Mouse (Mus musculus): ENCODE data around the gene Cadm1. TPM values are rescaled to one million over a fixed set of nuclear protein-coding genes. Genes with fewer than 3 reads are reported as not detected.

Cadm1 gene
- polyA plus RNA-seq, 1 experiment: 70.3 TPM

DNA sequence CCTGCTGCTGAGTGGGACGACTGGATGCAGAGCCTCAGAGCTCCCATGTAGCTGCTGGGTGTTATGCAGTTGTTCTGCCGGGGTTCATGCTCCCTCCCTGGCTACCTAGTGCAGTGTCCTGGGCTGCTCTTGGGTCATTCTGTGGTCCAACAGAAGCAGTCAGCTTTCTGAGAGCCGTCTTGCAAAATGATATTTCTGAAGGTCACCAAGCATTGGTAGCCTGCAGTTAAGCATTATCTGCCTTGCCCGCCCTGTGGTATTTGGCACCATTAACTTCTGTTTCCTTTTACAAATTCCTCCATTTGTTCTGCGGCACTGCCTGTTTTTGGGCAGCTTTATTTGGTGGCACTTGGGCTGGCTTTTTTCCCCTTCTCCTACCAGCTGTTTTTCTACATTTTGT lies 42.2 kb downstream of the Cadm1 start:
- H3K4me3 ChIP-seq (ENCODE audit: low read depth, low read length): peak overlapping the region; percentile 81
- no peaks in the 10 kb centered on the region for H3K36me3 ChIP-seq (ENCODE audit: control insufficient read depth, insufficient read depth, low read length, poor library complexity, severe bottlenecking)
- H3K27me3 ChIP-seq (ENCODE audit: control insufficient read depth, insufficient read depth, low read length, poor library complexity, severe bottlenecking): no peaks in the 10 kb centered on the region
- H3K27ac ChIP-seq (ENCODE audit: insufficient read depth, low read length): no peak overlapping the region
- no peak overlapping the region for H3K9ac ChIP-seq (ENCODE audit: low read depth, poor library complexity, severe bottlenecking)
- no peaks in the 10 kb centered on the region for H3K9me3 ChIP-seq (replicated peaks; ENCODE audit: control insufficient read depth, insufficient read depth, low read length, poor library complexity, severe bottlenecking)
- TF ChIP-seq EP300 (IDR thresholded peaks at IDR 0.05; ENCODE audit: insufficient read depth, low read depth, low read length): no peak
- TF ChIP-seq POLR2A (IDR thresholded peaks at IDR 0.05; ENCODE audit: insufficient read depth, low read length): no peak
- no peak for TF ChIP-seq CTCF (IDR thresholded peaks at IDR 0.05; ENCODE audit: low read depth, low read length)
- H3K4me1 ChIP-seq (ENCODE audit: control insufficient read depth, insufficient read depth, low read length): peaks cover 2% of the 10 kb centered on the region

DNA sequence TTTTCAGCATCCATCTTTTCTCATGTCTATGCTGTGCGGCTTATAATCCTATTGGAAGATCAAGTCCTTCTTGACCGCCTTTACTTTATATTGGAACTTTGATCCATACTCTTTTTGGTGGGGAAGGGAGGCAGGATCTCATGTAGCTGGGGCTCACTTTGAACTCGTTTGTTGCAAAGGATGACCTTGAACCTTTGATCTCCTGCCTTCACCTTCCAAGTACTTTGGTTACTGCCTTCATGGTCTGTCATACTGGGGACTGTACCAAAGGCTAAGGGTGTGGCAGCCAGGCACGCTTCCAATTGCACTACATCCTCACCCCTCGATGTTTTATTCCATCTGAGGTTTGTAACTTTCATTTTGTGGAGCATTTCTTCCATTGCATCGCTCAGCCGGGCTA lies 43.5 kb downstream of the Cadm1 start:
- no peaks in the 10 kb centered on the region for H3K36me3 ChIP-seq (ENCODE audit: control insufficient read depth, insufficient read depth, low read length, poor library complexity, severe bottlenecking)
- TF ChIP-seq POLR2A (IDR thresholded peaks at IDR 0.05; ENCODE audit: insufficient read depth, low read length) (no peak), CTCF (IDR thresholded peaks at IDR 0.05; ENCODE audit: low read depth, low read length) (no peak), EP300 (IDR thresholded peaks at IDR 0.05; ENCODE audit: insufficient read depth, low read depth, low read length) (no peak)
- no peaks in the 10 kb centered on the region for H3K9me3 ChIP-seq (replicated peaks; ENCODE audit: control insufficient read depth, insufficient read depth, low read length, poor library complexity, severe bottlenecking)
- H3K4me3 ChIP-seq (ENCODE audit: low read depth, low read length): no peak overlapping the region
- no peak overlapping the region for H3K27ac ChIP-seq (ENCODE audit: insufficient read depth, low read length)
- H3K4me1 ChIP-seq (ENCODE audit: control insufficient read depth, insufficient read depth, low read length): peaks cover 2% of the 10 kb centered on the region
- H3K27me3 ChIP-seq (ENCODE audit: control insufficient read depth, insufficient read depth, low read length, poor library complexity, severe bottlenecking): no peaks in the 10 kb centered on the region
- H3K9ac ChIP-seq (ENCODE audit: low read depth, poor library complexity, severe bottlenecking): no peak overlapping the region

DNA sequence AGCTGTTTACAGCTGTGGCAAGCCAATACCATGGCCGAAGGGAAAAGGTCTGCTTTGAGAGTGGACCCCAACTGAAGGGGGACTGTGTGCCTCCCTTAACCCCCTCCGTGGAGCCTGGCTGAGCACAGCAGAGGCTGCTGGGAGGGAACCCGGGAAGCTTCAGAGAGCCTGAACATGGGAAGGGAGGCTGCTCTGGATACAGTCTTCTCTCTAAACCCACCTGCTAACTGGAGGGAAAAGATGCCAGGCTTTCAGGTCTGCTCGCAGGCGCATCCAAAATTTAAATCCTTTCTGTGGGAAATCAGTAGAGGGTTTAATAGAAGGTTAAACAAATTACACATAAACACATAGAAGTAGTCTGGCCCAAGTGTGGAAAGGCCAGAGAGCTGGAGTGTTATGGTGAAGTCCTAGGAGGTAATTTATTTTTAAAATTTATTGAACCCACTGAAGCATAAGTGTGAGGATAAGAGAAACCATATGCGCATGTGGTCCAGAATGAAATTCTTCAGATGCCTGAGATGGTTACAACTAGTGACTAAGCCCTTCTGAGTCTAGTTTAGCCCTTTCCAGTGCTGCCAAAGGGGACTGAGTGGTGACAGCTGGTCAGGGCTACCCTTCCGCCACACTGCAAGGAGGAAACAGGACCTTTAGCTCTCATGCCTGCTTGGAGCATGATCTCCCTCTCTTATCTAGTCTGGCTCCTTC lies 44.9 kb downstream of the Cadm1 start:
- H3K27ac ChIP-seq (ENCODE audit: insufficient read depth, low read length): no peak overlapping the region
- no peaks in the 10 kb centered on the region for H3K36me3 ChIP-seq (ENCODE audit: control insufficient read depth, insufficient read depth, low read length, poor library complexity, severe bottlenecking)
- H3K9me3 ChIP-seq (replicated peaks; ENCODE audit: control insufficient read depth, insufficient read depth, low read length, poor library complexity, severe bottlenecking): no peaks in the 10 kb centered on the region

DNA sequence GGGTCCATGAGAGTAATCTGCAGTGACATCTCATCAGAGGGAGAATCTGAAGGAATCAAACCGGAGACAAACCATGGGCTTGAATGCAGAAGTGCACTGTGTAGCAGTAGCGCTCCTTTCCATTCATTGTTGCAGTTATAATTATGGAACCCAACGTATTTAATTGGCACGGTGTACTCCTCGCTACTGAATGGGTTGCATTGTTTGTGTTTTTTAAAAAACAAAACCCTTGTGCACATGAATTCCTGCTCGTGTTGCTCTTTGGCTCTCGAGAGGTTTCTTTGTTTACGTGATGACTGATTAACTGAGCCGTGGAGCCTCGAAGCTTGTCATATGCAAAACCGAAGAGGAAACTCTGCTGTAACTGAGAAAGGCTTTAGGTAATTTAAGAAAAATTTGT lies 45.8 kb downstream of the Cadm1 start:
- H3K4me1 ChIP-seq (ENCODE audit: control insufficient read depth, insufficient read depth, low read length): peaks cover 5% of the 10 kb centered on the region
- no peaks in the 10 kb centered on the region for H3K27me3 ChIP-seq (ENCODE audit: control insufficient read depth, insufficient read depth, low read length, poor library complexity, severe bottlenecking)
- TF ChIP-seq POLR2A (IDR thresholded peaks at IDR 0.05; ENCODE audit: insufficient read depth, low read length) (no peak), CTCF (IDR thresholded peaks at IDR 0.05; ENCODE audit: low read depth, low read length) (no peak), EP300 (IDR thresholded peaks at IDR 0.05; ENCODE audit: insufficient read depth, low read depth, low read length) (no peak)

More for the DNA sequence above, 44.9 kb downstream of the Cadm1 start:
- H3K4me3 ChIP-seq (ENCODE audit: low read depth, low read length): no peak overlapping the region
- TF ChIP-seq CTCF (IDR thresholded peaks at IDR 0.05; ENCODE audit: low read depth, low read length) (no peak), EP300 (IDR thresholded peaks at IDR 0.05; ENCODE audit: insufficient read depth, low read depth, low read length) (no peak), POLR2A (IDR thresholded peaks at IDR 0.05; ENCODE audit: insufficient read depth, low read length) (no peak)
- no peaks in the 10 kb centered on the region for H3K27me3 ChIP-seq (ENCODE audit: control insufficient read depth, insufficient read depth, low read length, poor library complexity, severe bottlenecking)
- H3K4me1 ChIP-seq (ENCODE audit: control insufficient read depth, insufficient read depth, low read length): peaks cover 5% of the 10 kb centered on the region
- H3K9ac ChIP-seq (ENCODE audit: low read depth, poor library complexity, severe bottlenecking): no peak overlapping the region

DNA sequence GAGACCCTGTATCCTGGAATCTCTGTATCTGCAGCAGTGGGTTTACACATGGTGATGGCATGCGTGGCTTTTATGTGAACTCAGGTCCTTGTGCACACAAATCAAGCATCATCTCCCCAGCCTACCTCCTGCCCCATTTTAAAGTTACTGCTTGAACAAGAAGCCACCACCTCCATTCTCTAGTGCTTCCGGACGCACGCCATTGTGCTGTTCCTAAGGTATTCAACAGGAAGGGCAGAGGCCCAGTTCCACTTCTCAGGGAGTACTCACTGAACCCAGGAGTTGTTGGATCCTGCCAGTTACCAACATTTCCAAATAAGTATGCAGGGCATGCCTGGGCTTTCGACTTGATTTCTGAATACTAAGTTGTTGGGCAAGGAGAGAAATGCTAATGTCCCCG lies 49.5 kb downstream of the Cadm1 start:
- Histone ChIP-seq H3K9me3 (replicated peaks; ENCODE audit: control insufficient read depth, insufficient read depth, low read length, poor library complexity, severe bottlenecking) (no peaks in the 10 kb centered on the region), H3K4me1 (ENCODE audit: control insufficient read depth, insufficient read depth, low read length) (peaks cover 3% of the 10 kb centered on the region), H3K27me3 (ENCODE audit: control insufficient read depth, insufficient read depth, low read length, poor library complexity, severe bottlenecking) (no peaks in the 10 kb centered on the region), H3K27ac (ENCODE audit: insufficient read depth, low read length) (peak overlapping the region; percentile 85), H3K36me3 (ENCODE audit: control insufficient read depth, insufficient read depth, low read length, poor library complexity, severe bottlenecking) (no peaks in the 10 kb centered on the region), H3K9ac (ENCODE audit: low read depth, poor library complexity, severe bottlenecking) (no peak overlapping the region), H3K4me3 (ENCODE audit: low read depth, low read length) (no peak overlapping the region)
- peak; percentile 73 for TF ChIP-seq EP300 (IDR thresholded peaks at IDR 0.05; ENCODE audit: insufficient read depth, low read depth, low read length)
- no peak for TF ChIP-seq CTCF (IDR thresholded peaks at IDR 0.05; ENCODE audit: low read depth, low read length)

More for the DNA sequence above, 45.8 kb downstream of the Cadm1 start:
- Histone ChIP-seq H3K27ac (ENCODE audit: insufficient read depth, low read length) (no peak overlapping the region), H3K9me3 (replicated peaks; ENCODE audit: control insufficient read depth, insufficient read depth, low read length, poor library complexity, severe bottlenecking) (no peaks in the 10 kb centered on the region), H3K4me3 (ENCODE audit: low read depth, low read length) (no peak overlapping the region), H3K9ac (ENCODE audit: low read depth, poor library complexity, severe bottlenecking) (no peak overlapping the region), H3K36me3 (ENCODE audit: control insufficient read depth, insufficient read depth, low read length, poor library complexity, severe bottlenecking) (no peaks in the 10 kb centered on the region)

DNA sequence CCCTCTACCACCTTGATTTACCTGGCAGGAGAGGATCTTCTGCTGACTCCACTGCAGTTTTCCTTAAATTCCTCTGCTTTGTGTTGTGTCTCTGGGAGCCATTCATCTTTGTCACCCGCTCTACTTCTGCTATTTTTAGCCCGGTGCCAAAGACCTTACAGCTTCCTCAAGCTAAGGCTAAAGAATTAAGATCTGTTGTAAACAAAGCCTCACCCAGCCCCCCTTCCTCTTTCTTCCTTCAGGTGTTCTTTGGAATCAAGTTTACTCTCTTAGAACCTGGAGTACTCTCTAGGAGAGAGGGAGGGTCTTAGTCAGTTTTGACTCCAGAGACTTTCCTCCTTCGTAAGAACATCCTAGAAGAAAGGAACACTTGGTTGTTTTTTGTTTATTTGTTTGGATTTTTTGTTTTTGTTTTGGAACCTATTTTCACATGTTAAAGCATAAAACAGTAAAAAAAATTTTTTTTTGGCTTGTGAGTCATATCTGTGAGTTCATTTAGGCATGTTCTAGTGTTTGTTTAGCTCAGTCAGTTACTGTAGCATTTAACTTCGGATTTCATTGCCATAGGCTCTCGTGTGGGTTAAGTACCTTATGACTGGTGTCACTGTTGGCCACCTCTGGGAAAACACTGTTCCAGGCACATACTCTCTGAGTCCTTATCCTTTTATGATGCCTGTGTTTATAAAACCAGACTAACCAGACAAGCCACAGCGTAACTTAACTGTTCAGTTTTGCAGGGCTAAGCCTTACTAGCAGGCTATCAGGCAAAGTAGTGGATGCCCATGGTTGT lies 51.8 kb downstream of the Cadm1 start:
- Histone ChIP-seq H3K4me3 (ENCODE audit: low read depth, low read length) (no peak overlapping the region), H3K9me3 (replicated peaks; ENCODE audit: control insufficient read depth, insufficient read depth, low read length, poor library complexity, severe bottlenecking) (no peaks in the 10 kb centered on the region), H3K4me1 (ENCODE audit: control insufficient read depth, insufficient read depth, low read length) (peaks cover 3% of the 10 kb centered on the region), H3K9ac (ENCODE audit: low read depth, poor library complexity, severe bottlenecking) (no peak overlapping the region), H3K27me3 (ENCODE audit: control insufficient read depth, insufficient read depth, low read length, poor library complexity, severe bottlenecking) (no peaks in the 10 kb centered on the region), H3K36me3 (ENCODE audit: control insufficient read depth, insufficient read depth, low read length, poor library complexity, severe bottlenecking) (no peaks in the 10 kb centered on the region), H3K27ac (ENCODE audit: insufficient read depth, low read length) (peak overlapping the region; percentile 91)
- TF ChIP-seq POLR2A (IDR thresholded peaks at IDR 0.05; ENCODE audit: insufficient read depth, low read length): no peak
- TF ChIP-seq CTCF (IDR thresholded peaks at IDR 0.05; ENCODE audit: low read depth, low read length): no peak
- TF ChIP-seq EP300 (IDR thresholded peaks at IDR 0.05; ENCODE audit: insufficient read depth, low read depth, low read length): no peak

Measured in ES-Bruce4 (cell line).